Mouse (Mus musculus) adipocyte (in vitro differentiated cells): ENCODE measurements around the gene C8g.

Experiments used
- DNase-seq: peaks from one replicate; pipeline ENCODE4 v3.0.0-alpha.2; 2016; ENCODE audit warnings: low spot score

Gene C8g

GRCm38 (mm10) chr2:25501593-25502486, at the start of gene C8g:
Gene C8g (minus strand): TSS chr2:25501719.
- DNase-seq, result no peak

- peak; percentile 78 for DNase-seq
Observed at GRCm38 (mm10) chr2:25551186-25551585, 49.7 kb upstream of the C8g start.

DNA sequence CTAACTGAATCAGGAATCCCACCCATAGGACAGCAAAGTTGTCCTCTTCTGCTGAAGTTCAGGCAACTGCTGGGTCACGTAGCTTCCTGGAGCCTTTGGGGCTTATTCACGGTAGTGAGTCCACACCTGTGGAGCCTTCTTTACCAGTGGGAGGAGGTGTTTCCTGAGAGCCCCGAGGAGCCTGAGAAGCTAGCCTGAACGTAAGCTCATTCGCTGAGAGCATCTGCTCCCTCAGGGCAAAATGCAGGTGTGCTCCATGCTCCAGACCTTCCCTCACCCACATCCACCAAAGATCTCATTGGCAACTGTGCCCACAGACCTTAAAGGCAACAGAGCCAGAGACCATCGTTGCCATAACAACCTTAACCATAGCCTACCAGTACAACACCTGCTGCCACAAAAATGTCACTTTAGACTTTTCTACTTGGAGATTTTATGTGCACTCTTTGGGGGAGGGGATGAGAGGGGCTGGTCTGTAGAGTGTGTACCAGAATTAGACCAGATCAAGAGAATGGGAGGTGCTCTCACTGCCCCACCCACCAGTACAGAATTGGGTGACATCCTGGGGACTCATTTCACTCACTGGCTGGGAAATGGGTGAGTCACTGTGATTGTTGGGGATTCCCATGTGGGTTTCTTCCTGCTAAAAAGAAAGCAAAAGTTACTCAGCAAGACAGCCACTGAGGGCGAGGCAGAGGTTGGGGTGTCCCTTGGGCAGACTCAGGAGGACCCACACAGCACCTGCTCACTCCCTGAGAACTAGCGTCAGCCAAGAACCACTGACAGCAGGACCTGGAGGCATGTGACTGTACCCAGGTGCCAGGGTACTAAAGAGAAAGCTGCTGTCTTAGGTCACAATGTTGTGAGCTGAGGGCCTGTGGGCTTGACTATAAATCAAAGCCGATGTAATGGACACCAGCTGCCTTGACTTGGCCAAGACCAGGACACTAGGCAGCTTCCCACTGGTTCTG, 47.8 kb upstream of the C8g start:
- peak; percentile 48 for DNase-seq

DNA sequence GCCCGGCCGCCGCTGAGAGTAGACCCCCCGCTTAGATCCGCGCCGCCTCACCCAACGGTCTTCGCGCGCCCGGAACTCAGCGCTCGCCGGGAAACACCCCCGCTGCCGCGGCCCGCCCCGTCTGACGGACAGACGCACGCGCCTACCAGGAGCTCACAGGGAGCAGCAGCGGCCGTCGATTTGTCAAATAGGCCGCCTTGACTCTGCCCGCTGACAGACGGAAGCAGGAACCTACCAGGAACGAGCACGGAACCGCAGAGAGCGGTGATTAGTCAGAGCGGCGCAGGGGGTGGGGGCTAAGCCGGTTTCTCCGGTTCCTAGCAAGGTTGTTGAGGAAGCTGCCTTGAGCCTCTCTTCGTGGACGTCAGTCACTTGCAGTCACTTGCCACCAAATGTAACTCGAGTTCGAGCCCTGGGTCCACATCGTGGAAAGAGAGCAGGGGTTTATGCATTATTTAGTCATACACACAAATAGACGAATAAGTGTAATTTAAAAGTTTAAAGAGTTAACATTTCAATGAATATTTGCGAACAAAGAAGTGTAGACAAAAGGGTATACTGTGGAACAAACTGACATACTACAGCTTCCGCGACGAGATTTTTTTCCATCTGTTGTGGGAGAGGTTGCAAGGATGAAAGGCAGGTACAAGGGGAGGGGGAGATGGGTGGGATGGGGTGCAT, 45.4 kb upstream of the C8g start, which contains the start of gene Traf2:
Traf2 (minus strand) TSS at position 130 of the 681 bp plus-strand sequence.
- DNase-seq, result peak; percentile 97

DNA sequence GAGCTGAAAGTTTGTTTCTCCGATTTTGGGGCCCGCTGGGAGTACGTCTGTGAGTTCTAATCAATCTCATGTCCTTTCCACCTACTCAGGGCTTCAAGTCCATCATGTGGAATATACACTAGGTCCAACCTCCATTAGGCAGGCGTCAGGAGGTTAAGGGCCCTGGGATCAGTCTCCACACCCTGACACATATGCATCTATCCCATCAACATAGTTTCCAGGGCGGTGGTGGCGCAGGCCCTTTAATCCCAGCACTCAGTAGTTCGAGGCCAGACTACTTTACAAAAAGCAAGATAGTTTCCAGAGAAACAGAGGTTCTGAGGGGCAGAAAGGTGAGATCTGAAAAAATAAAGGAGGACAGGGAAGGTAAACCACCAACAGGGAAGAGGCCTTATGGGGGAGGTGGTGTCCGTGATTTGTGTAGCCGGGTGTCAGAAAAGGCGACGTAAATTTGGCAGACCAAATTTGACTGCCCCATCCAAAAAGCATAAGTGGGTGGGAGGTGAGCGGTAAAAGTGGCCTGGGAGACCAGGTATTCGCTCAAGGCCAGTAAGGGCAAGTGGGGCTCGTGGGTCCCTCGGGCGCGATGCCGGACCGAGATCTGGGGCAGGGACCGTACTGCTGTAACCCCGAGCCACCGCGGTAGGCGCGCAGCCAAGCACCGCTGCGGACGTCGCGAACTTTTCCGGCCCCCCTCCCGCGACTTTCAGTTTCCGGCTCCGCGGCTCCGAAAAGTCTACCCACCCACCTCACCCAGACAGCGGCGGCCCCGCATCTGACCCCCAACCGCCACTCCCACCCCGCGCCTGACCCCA, 44.7 kb upstream of the C8g start:
- DNase-seq, result peak; percentile 64

DNA sequence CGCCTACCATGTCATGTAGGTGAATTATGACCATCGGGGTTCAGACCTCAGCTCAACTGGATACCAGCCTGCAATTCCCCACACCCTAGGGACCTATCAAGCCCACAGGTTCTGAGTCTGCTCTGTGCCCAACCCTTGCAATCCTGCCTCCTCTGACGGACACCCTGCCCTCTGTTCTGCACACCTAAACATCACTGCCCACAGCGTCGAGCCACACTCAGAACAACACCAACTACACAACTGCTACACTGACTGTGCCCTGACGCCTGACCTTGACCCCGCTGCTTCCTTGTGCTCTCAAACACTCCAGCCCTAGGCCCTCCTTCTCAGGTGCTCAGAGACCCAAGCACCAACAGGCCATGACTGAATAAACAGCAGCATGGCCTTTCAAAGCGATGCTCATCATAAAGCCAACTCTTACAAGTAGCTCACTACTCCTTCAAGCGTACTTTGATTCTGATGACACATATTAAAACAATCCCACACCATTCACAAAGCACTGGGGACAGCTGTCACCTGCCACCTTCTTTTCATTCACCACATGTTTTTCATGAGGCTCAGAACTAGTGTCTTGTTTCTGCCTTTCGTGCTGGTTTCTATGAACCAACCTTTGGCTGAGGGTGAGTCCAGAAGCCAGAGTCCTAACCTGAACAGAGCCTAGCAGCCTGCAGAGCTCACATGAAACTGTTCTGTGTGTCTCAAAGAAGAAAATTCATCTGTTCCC, 40.3 kb upstream of the C8g start:
- no peak for DNase-seq

- peak; percentile 41 for DNase-seq
Observed at GRCm38 (mm10) chr2:25540541-25540948, 39.0 kb upstream of the C8g start.

- DNase-seq, result peak; percentile 31
Observed at GRCm38 (mm10) chr2:25536531-25536930, 35.0 kb upstream of the C8g start.

- DNase-seq, result no peak
Observed at GRCm38 (mm10) chr2:25534866-25535182, 33.3 kb upstream of the C8g start.

GRCm38 (mm10) chr2:25534178-25534865, 32.8 kb upstream of the C8g start:
- peak; percentile 96 for DNase-seq

- peak; percentile 39 for DNase-seq
Observed at GRCm38 (mm10) chr2:25533707-25534106, 32.2 kb upstream of the C8g start.

DNA sequence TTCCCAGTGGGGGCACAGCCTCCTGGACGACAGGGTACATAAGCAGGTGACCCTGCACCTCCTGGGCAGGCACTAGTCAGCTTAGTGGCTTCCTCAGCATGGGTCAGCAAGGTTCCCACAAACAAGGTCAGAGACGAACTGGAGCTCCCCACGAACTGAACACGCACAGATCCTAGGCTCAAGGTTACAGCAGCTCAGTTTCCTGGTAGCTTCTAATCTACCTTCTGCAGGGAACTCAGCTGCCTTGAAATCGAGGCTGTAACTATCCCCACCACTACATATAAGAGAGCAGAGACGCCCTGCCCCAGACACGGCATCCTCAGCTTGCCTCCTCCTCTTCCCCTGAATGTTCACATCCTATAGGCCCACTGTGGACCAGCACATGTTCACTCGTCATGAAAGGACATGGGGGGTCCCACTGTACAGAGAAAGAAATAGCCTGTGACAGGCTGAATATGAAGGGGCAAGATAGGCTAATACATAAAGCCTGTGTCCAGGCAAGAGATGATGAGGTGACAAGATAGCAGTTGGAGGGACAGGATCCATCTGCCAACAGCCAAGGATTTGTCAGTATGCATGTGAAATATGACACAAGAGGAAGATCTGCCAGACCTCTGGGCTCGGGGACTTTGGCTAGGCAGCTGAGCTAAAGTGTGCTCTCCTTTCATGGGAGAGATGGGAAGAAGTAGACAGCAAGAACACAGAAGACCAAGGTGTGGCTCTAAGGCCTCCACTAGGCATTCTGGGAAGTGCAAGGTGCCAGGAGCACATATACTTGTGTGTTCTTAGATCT, 25.2 kb upstream of the C8g start:
- DNase-seq, result no peak

DNA sequence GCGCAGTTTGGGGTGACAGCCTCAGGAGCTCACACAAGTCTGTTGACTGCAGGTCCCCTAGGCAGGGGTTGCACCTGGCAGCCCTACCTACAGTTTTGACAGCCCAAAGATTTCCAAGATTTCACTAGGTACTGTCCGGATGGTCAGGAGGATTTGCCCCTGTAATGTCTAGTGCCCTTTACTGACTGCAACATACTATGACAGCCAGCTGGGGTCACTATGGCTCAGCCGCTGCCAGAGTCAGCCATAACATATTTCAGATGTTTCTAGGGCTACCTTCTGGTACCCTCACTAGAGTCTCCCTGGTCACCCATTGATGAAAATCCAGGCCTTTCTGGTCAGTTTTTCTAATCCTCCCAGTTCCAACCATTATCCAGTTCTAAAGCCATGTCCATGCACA, 8.4 kb upstream of the C8g start:
- peak; percentile 35 for DNase-seq

GRCm38 (mm10) chr2:25506964-25507363, 5.4 kb upstream of the C8g start:
- no peak for DNase-seq

GRCm38 (mm10) chr2:25505860-25506259, 4.3 kb upstream of the C8g start:
- no peak for DNase-seq

DNA sequence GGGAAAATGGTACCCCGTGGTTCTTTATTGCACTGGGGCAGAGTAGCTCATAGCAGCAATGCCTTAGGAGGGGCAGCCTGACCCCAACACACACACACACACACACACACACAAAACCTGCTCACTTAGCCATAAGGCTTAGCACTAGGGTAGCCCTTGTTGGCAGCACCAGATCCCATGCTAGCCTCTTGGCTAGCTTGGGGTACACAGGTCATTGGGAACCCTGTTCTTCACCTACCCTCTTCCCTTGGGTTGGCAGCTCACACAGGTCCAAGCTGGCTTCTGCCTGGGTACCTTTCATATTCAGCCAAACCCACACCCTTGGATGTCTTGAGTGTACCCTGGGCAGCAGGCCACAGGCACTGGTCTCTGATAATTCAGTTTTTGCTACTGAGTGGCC, 3.5 kb upstream of the C8g start:
- no peak for DNase-seq

DNA sequence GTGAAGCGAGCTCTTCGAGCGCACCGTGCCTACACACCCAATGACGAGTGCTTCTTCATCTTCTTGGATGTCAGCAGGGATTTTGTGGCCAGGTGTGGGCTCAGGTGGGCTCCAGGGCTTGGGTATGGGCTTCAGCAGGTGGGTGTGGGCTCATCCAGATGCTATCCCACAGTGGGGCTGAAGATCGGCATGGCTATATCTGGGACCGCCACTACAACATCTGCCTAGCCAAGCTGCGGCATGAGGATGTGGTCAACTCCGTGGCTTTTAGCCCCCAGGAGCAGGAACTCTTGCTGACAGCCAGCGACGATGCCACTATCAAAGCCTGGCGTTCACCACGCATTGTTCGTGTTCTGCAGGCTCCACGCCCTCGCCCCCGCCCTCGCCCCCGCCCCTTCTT, 3.0 kb upstream of the C8g start:
- no peak for DNase-seq

- DNase-seq, result no peak
Observed at GRCm38 (mm10) chr2:25502726-25503125, 1.2 kb upstream of the C8g start.
